In genomic region chr9:54163117-54163516, GRCm38 (mm10) we compare ENCODE assay signal across 11 mouse cellular contexts.
DNase-seq lines count a peak whose midpoint lies in the region; ATAC-seq and TF ChIP-seq lines count a peak whose summit lies in the region.
"Had no signal": no experiment of that assay in that cellular context is flagged by ENCODE, and none has a peak within 500 bp of the region (broad histone marks: within the 10 kb centered on the region; RNA-seq: fewer than 3 reads in every experiment).

No protein-coding gene starts in this region.

- TF ChIP-seq POLR2A in testis, adult 2 months (IDR thresholded peaks at IDR 0.05; ENCODE audit: control insufficient read depth, low read depth, low read length), result no peak

- H3K9ac ChIP-seq in hindbrain, embryonic 11.5 days (ENCODE audit: low read depth, low read length), result no peak overlapping the region
- no peak overlapping the region for H3K9ac ChIP-seq in hindbrain, embryonic 14.5 days
- no peak overlapping the region for H3K9ac ChIP-seq in embryonic facial prominence, embryonic 11.5 days (replicated peaks; ENCODE audit: low read length)

- no peak overlapping the region for H3K4me3 ChIP-seq in hindbrain, embryonic 11.5 days (ENCODE audit: low read depth, low read length)
- H3K4me3 ChIP-seq in hindbrain, embryonic 14.5 days (replicated peaks; ENCODE audit: low read length), result no peak overlapping the region
- no peak overlapping the region for H3K4me3 ChIP-seq in testis, adult 2 months (ENCODE audit: control insufficient read depth, low read depth, low read length)
- no peak overlapping the region for H3K4me3 ChIP-seq in embryonic facial prominence, embryonic 11.5 days (ENCODE audit: low read depth, low read length)

- peak; percentile 28 for DNase-seq in hindbrain, embryonic 11.5 days (ENCODE audit: low spot score)
- no peak for DNase-seq in hindbrain, embryonic 14.5 days (ENCODE audit: low spot score)
- no peak for DNase-seq in testis, postnatal 14 days (ENCODE audit: low spot score)
- peak; percentile 47 for DNase-seq in embryonic facial prominence, embryonic 11.5 days (ENCODE audit: low spot score)
- DNase-seq in thymus, postnatal 0 days (ENCODE audit: low spot score), result no peak
- no peak for DNase-seq in yolk sac, embryonic 10.5 days (ENCODE audit: low spot score)
- no peak for DNase-seq in layer of hippocampus, adult 9-11 months
- DNase-seq: gastrocnemius, postnatal 25 days; right cerebral cortex, adult 18-20 months; thymus, postnatal 14 days had no signal

- 72% methylated on average over 5 of the region's 5 CpGs for WGBS in hindbrain, embryonic 11.5 days
- WGBS in hindbrain, embryonic 14.5 days, result 79% methylated on average over 5 of the region's 5 CpGs
- 76% methylated on average over 5 of the region's 5 CpGs for WGBS in embryonic facial prominence, embryonic 11.5 days

- ATAC-seq in hindbrain, embryonic 11.5 days (ENCODE audit: low FRiP score), result no peak
- no peak for ATAC-seq in hindbrain, embryonic 14.5 days (ENCODE audit: low FRiP score)
- ATAC-seq in embryonic facial prominence, embryonic 11.5 days (replicated peaks; ENCODE audit: insufficient number of reproducible peaks, low FRiP score, low TSS enrichment, low read depth), result no peak

- H3K4me1 ChIP-seq in hindbrain, embryonic 11.5 days (replicated peaks; ENCODE audit: control insufficient read depth, insufficient read depth, low read length), result no peaks in the 10 kb centered on the region
- H3K4me1 ChIP-seq in hindbrain, embryonic 14.5 days (replicated peaks; ENCODE audit: control insufficient read depth, insufficient read depth, low read length), result no peaks in the 10 kb centered on the region
- H3K4me1 ChIP-seq in testis, adult 2 months (ENCODE audit: control insufficient read depth, insufficient read depth, low read length), result no peaks in the 10 kb centered on the region
- no peaks in the 10 kb centered on the region for H3K4me1 ChIP-seq in embryonic facial prominence, embryonic 11.5 days (ENCODE audit: control insufficient read depth, insufficient read depth, low read length)

- no peak overlapping the region for H3K27ac ChIP-seq in hindbrain, embryonic 11.5 days (ENCODE audit: low read depth, low read length)
- H3K27ac ChIP-seq in hindbrain, embryonic 14.5 days, result no peak overlapping the region
- H3K27ac ChIP-seq in testis, adult 2 months (ENCODE audit: control insufficient read depth, insufficient read depth, low read depth, low read length), result no peak overlapping the region
- no peak overlapping the region for H3K27ac ChIP-seq in embryonic facial prominence, embryonic 11.5 days (replicated peaks; ENCODE audit: low read depth, low read length)

- no peaks in the 10 kb centered on the region for H3K27me3 ChIP-seq in hindbrain, embryonic 11.5 days (ENCODE audit: control insufficient read depth, insufficient read depth, low read length)
- no peaks in the 10 kb centered on the region for H3K27me3 ChIP-seq in hindbrain, embryonic 14.5 days (ENCODE audit: control insufficient read depth, insufficient read depth, low read length)
- no peaks in the 10 kb centered on the region for H3K27me3 ChIP-seq in testis, adult 2 months (ENCODE audit: control insufficient read depth, insufficient read depth, low read length)
- no peaks in the 10 kb centered on the region for H3K27me3 ChIP-seq in embryonic facial prominence, embryonic 11.5 days (ENCODE audit: control insufficient read depth, insufficient read depth, low read length)

- no peaks in the 10 kb centered on the region for H3K9me3 ChIP-seq in hindbrain, embryonic 11.5 days (ENCODE audit: control insufficient read depth, low read length)
- no peaks in the 10 kb centered on the region for H3K9me3 ChIP-seq in hindbrain, embryonic 14.5 days (ENCODE audit: control insufficient read depth, low read length)
- no peaks in the 10 kb centered on the region for H3K9me3 ChIP-seq in embryonic facial prominence, embryonic 11.5 days (replicated peaks; ENCODE audit: control insufficient read depth, low read length)

- TF ChIP-seq CTCF in testis, adult 2 months (IDR thresholded peaks at IDR 0.05; ENCODE audit: control insufficient read depth, insufficient read depth, insufficient replicate concordance, low read depth, low read length), result peak; percentile 18; the same call in 1 of the 2 replicates

- no peaks in the 10 kb centered on the region for H3K36me3 ChIP-seq in hindbrain, embryonic 11.5 days (ENCODE audit: control insufficient read depth, insufficient read depth, low read length)
- H3K36me3 ChIP-seq in hindbrain, embryonic 14.5 days (replicated peaks; ENCODE audit: control insufficient read depth, insufficient read depth), result no peaks in the 10 kb centered on the region
- no peaks in the 10 kb centered on the region for H3K36me3 ChIP-seq in testis, adult 2 months (ENCODE audit: control insufficient read depth, insufficient read depth, low read length)
- no peaks in the 10 kb centered on the region for H3K36me3 ChIP-seq in embryonic facial prominence, embryonic 11.5 days (replicated peaks; ENCODE audit: control insufficient read depth, insufficient read depth, low read depth, low read length)

- no peak overlapping the region for H3K4me2 ChIP-seq in hindbrain, embryonic 11.5 days (replicated peaks; ENCODE audit: low read depth, low read length)
- H3K4me2 ChIP-seq in hindbrain, embryonic 14.5 days (replicated peaks), result no peak overlapping the region
- H3K4me2 ChIP-seq in embryonic facial prominence, embryonic 11.5 days (ENCODE audit: low read depth, low read length), result no peak overlapping the region

Comparison
In these comparisons a context has a peak if more than half of its experiments do, and no peak if none do; other contexts are left out.
1. DNase-seq: peak in hindbrain, embryonic 11.5 days (single experiment) and embryonic facial prominence, embryonic 11.5 days (single experiment); none in hindbrain, embryonic 14.5 days (single experiment), testis, postnatal 14 days (single experiment), thymus, postnatal 0 days (single experiment), yolk sac, embryonic 10.5 days (single experiment) and layer of hippocampus, adult 9-11 months (single experiment).